Mouse (Mus musculus) intestine, embryonic 15.5 days (tissue): ENCODE results near the gene Phf1. TPM values are rescaled to one million over a fixed set of nuclear protein-coding genes. Genes with fewer than 3 reads are reported as not detected.

Experiments used
- ATAC-seq: fragments of 200-750 bp; cut with Nextera tagmentation; 2 replicates; pipeline ENCODE4 v1.8.0; 2017; ENCODE audit warnings: moderate TSS enrichment, moderate library complexity
- H3K27ac ChIP-seq: fragments of 300-500 bp; sonication (generic); 2 replicates; pipeline ENCODE4 v1.5.1; 2015; ENCODE audit warnings: mild to moderate bottlenecking, inconsistent platforms
- H3K27me3 ChIP-seq: fragments of 300-500 bp; sonication (generic); replicated peaks from 2 replicates; pipeline ENCODE4 v1.6.1; 2015; ENCODE audit warnings: inconsistent platforms
- H3K36me3 ChIP-seq: fragments of 300-500 bp; sonication (generic); 2 replicates; pipeline ENCODE4 v1.6.1; 2015; ENCODE audit warnings: inconsistent platforms
- H3K4me1 ChIP-seq: fragments of 300-500 bp; sonication (generic); replicated peaks from 2 replicates; pipeline ENCODE4 v1.6.1; 2015; ENCODE audit warnings: inconsistent platforms
- H3K4me2 ChIP-seq: fragments of 300-500 bp; sonication (generic); replicated peaks from 2 replicates; pipeline ENCODE4 v1.6.1; 2015; ENCODE audit warnings: mild to moderate bottlenecking, inconsistent platforms
- H3K4me3 ChIP-seq: fragments of 300-500 bp; sonication (generic); replicated peaks from 2 replicates; pipeline ENCODE4 v1.5.1; 2015; ENCODE audit warnings: inconsistent platforms
- H3K9ac ChIP-seq: fragments of 300-500 bp; sonication (generic); 2 replicates; pipeline ENCODE4 v1.6.1; 2015; ENCODE audit warnings: inconsistent platforms
- H3K9me3 ChIP-seq: fragments of 300-500 bp; sonication (generic); 2 replicates; pipeline ENCODE4 v1.6.1; 2016; ENCODE audit warnings: inconsistent platforms
- WGBS: fragments of 180-500 bp; shearing (Covaris S2); methylation state at CpG from one replicate; pipeline ENCODE4 v1.1.7; 2015; 5-methylcytosine and 5-hydroxymethylcytosine counted together
- polyA plus RNA-seq: library from polyadenylated mRNA; unstranded; fragments of >200 nt; fragmentation: Nextera tagmentation; extraction: Ambion mirVana; gene quantifications from 2 replicates; pipeline ENCODE4 v1.2.1, GENCODE M21; 2015

The Phf1 gene
- 6.6 and 6.9 TPM in 2 replicates for polyA plus RNA-seq

- H3K4me2 ChIP-seq, result peak within 1 kb of the TSS; percentile 95
- H3K9me3 ChIP-seq, result no peaks in the 10 kb centered on the region
- peak within 1 kb of the TSS; percentile 77 for H3K9ac ChIP-seq
- H3K4me3 ChIP-seq, result peak within 1 kb of the TSS; percentile 68
- peak within 1 kb of the TSS; percentile 75 for H3K27ac ChIP-seq
- under 1% methylated on average over 34 of the region's 43 CpGs for WGBS
- H3K4me1 ChIP-seq, result peaks cover 24% of the 10 kb centered on the region
- peaks cover 15% of the 10 kb centered on the region for H3K36me3 ChIP-seq
- H3K27me3 ChIP-seq, result no peaks in the 10 kb centered on the region
- peak; percentile 93 for ATAC-seq
Observed at GRCm38 (mm10) chr17:26932839-26933398, at the start of gene Phf1. Gene Phf1 (plus strand): TSS chr17:26933052.

- Histone ChIP-seq H3K27me3 (no peaks in the 10 kb centered on the region; the same call in 1 of the 2 replicates), H3K4me1 (peaks cover 16% of the 10 kb centered on the region), H3K9me3 (no peaks in the 10 kb centered on the region), H3K4me2 (no peak overlapping the region), H3K36me3 (no peaks in the 10 kb centered on the region), H3K27ac (no peak overlapping the region), H3K9ac (no peak overlapping the region), H3K4me3 (no peak overlapping the region)
- WGBS, result 69% methylated on average over 6 of the region's 6 CpGs
- no peak for ATAC-seq
Observed at GRCm38 (mm10) chr17:26883585-26883984, 49.3 kb upstream of the Phf1 start.

DNA sequence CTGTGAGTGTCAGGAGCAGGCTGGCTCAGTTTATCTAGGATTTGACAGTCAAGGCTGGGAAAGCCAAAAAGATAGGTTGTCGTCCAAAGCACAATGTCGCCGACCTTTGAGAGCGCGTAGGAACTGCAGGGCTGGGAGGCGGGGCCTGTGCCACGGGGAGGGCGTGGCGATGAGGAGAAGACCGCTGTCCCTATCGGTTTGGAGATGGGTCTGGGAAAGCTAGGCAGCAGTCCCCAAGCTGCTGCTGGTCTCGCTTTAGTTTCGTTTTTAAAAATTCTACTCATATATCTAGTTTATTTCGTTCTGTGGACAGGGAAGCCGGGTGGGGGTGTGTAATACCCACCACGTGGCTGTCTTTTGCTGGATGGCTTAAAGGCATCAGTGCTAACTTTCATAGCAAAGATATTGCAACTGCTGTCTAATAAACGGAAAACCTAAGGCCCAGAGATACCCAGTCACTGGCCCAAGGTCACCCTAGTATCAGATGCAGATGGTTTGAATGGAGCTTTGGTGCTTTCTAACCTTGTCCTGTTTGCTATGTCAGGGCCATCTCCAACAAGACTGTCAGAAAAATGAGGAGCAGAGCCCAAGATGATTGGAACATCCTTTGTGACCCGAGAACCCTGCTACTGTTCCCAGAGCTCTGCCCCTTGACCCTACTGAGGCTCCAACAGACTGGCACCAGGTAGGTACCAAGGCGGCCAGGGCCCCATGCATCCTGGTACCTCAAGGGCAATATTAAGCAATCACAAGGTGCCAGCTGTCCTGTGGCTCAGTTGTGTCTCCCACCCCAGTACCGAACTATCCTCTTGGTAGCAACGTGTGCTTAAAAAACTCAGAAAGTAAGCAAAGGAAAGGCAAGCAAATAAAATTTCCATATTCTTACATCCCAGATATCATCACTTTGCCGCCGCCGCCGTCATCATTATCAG lies 47.6 kb upstream of the Phf1 start:
- H3K4me1 ChIP-seq, result peaks cover 16% of the 10 kb centered on the region
- 18% methylated on average over 25 of the region's 25 CpGs for WGBS
- peak; percentile 85 for ATAC-seq
- H3K9me3 ChIP-seq, result no peaks in the 10 kb centered on the region
- peak overlapping the region; percentile 38 for H3K4me3 ChIP-seq
- H3K36me3 ChIP-seq, result no peaks in the 10 kb centered on the region
- H3K27me3 ChIP-seq, result no peaks in the 10 kb centered on the region; the same call in 1 of the 2 replicates
- no peak overlapping the region for H3K27ac ChIP-seq
- peak overlapping the region; percentile 38; the same call in 1 of the 2 replicates for H3K9ac ChIP-seq
- H3K4me2 ChIP-seq, result peak overlapping the region; percentile 68

- peak; percentile 85 for ATAC-seq
- Histone ChIP-seq H3K4me3 (peak overlapping the region; percentile 38), H3K9me3 (no peaks in the 10 kb centered on the region), H3K36me3 (no peaks in the 10 kb centered on the region), H3K27me3 (no peaks in the 10 kb centered on the region; the same call in 1 of the 2 replicates), H3K4me2 (peak overlapping the region; percentile 68), H3K4me1 (peaks cover 16% of the 10 kb centered on the region), H3K27ac (no peak overlapping the region), H3K9ac (no peak overlapping the region)
- 9% methylated on average over 30 of the region's 30 CpGs for WGBS
Observed at GRCm38 (mm10) chr17:26886047-26886749, 46.7 kb upstream of the Phf1 start.

DNA sequence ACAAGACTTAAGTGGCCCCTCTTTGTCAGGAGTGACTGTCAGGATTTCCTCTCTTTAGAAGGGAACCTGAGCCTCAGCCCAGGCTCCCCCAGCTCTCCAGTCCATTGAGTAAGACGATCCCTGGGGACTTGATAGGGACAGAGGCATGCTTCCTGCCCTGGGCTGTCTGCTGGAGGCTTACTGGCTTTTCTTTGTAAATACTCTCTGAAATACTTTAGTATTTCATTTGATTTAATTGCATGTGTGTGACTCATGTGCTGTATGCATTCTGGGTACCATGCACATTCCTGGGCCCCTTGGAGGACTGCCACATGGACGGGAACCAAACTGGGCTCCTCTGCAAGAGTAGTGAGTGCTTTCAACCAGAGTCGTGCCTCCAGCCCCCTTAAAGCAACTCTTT lies 44.9 kb upstream of the Phf1 start:
- ATAC-seq, result no peak
- WGBS, result 26% methylated on average over 3 of the region's 3 CpGs
- no peak overlapping the region for H3K9ac ChIP-seq
- H3K9me3 ChIP-seq, result no peaks in the 10 kb centered on the region
- H3K4me3 ChIP-seq, result no peak overlapping the region
- H3K4me2 ChIP-seq, result no peak overlapping the region
- H3K27me3 ChIP-seq, result no peaks in the 10 kb centered on the region; the same call in 1 of the 2 replicates
- no peak overlapping the region for H3K27ac ChIP-seq
- H3K36me3 ChIP-seq, result no peaks in the 10 kb centered on the region
- H3K4me1 ChIP-seq, result peaks cover 19% of the 10 kb centered on the region

DNA sequence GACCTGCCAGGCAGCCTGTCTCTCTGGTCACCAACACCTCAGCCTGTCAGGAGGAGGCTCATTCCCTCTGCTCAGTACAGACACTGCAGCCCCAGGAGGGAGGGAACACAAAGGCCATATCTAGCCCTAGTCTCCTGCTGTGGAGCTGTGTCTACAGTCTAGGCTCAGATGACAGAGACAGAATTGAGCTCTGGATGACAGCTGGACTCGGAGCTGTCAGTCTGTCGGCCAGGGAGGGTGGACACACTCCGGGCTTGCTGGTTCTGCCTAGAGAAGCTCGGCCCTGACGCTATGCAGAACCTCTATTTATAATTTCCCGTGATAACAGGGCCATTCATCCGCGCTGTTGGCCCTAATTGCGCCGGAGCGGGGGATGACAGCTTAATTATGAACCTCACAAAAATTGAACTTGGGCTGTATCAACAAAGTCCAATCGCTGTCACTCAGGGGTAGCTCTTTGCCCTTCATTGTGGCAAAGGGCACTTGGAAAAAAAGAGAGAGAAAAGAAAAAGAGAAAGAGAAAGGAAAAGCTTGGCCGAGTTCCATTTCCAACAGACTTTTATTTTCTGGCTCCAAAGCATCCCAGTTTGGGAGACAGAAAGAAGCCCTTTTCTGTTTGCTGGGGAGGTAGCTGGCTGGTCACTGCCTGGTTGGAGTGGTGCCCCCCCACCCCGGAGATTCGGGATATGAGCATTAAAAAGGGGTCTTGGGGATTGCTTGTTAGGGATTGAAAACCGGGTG lies 40.0 kb upstream of the Phf1 start:
- H3K9ac ChIP-seq, result no peak overlapping the region; the same call in 1 of the 2 replicates
- H3K36me3 ChIP-seq, result no peaks in the 10 kb centered on the region
- no peaks in the 10 kb centered on the region for H3K27me3 ChIP-seq
- no peaks in the 10 kb centered on the region for H3K9me3 ChIP-seq
- 38% methylated on average over 16 of the region's 16 CpGs for WGBS
- no peak overlapping the region for H3K27ac ChIP-seq
- 0 out of 2 replicates have a peak overlapping the region, but pooled peaks have one; percentile 9 for H3K4me2 ChIP-seq
- H3K4me1 ChIP-seq, result 0 out of 2 replicates have a peak, but pooled peaks cover 6% of the 10 kb centered on the region
- no peak overlapping the region for H3K4me3 ChIP-seq
- ATAC-seq, result no peak

DNA sequence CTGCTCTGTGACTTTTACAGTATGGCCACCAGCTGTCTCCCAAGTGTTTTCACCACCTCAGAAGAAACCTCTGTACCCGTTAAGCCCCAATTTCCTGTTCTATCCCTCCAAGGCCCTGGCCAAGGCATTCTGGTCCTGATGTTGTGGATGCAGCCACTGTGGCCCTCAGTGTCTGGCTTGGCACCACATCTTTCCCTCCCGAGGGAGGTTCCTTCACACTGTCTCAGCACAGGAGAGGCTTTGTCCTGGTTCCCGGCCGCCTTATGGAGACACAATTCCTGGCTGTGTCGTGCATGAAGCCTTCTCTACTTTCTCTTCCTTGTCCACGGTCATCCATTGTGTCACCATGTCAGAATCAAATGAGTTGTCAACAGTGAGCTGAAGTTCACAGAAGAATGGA lies 39.4 kb upstream of the Phf1 start:
- no peak overlapping the region for H3K9ac ChIP-seq
- no peak overlapping the region for H3K27ac ChIP-seq
- no peak overlapping the region for H3K4me2 ChIP-seq
- H3K27me3 ChIP-seq, result no peaks in the 10 kb centered on the region
- WGBS, result 70% methylated on average over 6 of the region's 6 CpGs
- no peak overlapping the region for H3K4me3 ChIP-seq
- H3K9me3 ChIP-seq, result no peaks in the 10 kb centered on the region
- H3K4me1 ChIP-seq, result 0 out of 2 replicates have a peak, but pooled peaks cover 6% of the 10 kb centered on the region
- no peaks in the 10 kb centered on the region for H3K36me3 ChIP-seq
- no peak for ATAC-seq

- no peaks in the 10 kb centered on the region for H3K36me3 ChIP-seq
- H3K4me1 ChIP-seq, result 0 out of 2 replicates have a peak, but pooled peaks cover 6% of the 10 kb centered on the region
- H3K27me3 ChIP-seq, result no peaks in the 10 kb centered on the region
- 76% methylated on average over 6 of the region's 6 CpGs for WGBS
- no peak overlapping the region for H3K4me2 ChIP-seq
- H3K4me3 ChIP-seq, result no peak overlapping the region
- no peak overlapping the region for H3K9ac ChIP-seq
- no peak overlapping the region for H3K27ac ChIP-seq
- no peaks in the 10 kb centered on the region for H3K9me3 ChIP-seq
- no peak for ATAC-seq
Observed at GRCm38 (mm10) chr17:26894342-26894741, 38.5 kb upstream of the Phf1 start.

- H3K4me2 ChIP-seq, result no peak overlapping the region
- 15% methylated on average over 10 of the region's 10 CpGs for WGBS
Observed at GRCm38 (mm10) chr17:26895578-26895977, 37.3 kb upstream of the Phf1 start.

DNA sequence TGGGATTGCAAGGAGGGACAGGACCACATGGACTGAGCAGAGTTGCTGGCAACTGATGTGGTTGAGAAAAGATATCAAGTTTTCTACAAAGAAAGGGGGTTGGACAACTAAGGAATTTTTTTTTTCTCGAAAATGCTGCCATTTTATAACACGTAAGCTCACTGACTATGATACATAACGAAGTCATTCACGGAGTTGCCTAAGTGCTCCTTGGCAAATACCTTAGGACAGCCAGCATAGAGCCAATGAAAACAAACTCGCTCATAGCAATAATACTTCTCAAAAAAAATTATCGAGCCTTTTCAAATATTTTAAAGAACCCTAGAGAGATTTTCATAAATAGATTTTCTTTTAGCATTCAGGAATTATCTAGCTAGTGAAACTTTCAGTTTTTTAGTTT lies 31.9 kb upstream of the Phf1 start:
- Histone ChIP-seq H3K4me3 (no peak overlapping the region), H3K4me1 (no peaks in the 10 kb centered on the region), H3K27me3 (no peaks in the 10 kb centered on the region), H3K27ac (no peak overlapping the region), H3K9me3 (no peaks in the 10 kb centered on the region), H3K4me2 (no peak overlapping the region), H3K9ac (no peak overlapping the region), H3K36me3 (no peaks in the 10 kb centered on the region)
- ATAC-seq, result no peak
- 81% methylated on average over 6 of the region's 6 CpGs for WGBS

More at GRCm38 (mm10) chr17:26895578-26895977, 37.3 kb upstream of the Phf1 start:
- H3K27me3 ChIP-seq, result no peaks in the 10 kb centered on the region
- 0 out of 2 replicates have a peak, but pooled peaks cover 6% of the 10 kb centered on the region for H3K4me1 ChIP-seq
- H3K27ac ChIP-seq, result no peak overlapping the region
- H3K36me3 ChIP-seq, result no peaks in the 10 kb centered on the region
- no peak overlapping the region for H3K9ac ChIP-seq
- no peak overlapping the region for H3K4me3 ChIP-seq
- no peak for ATAC-seq
- no peaks in the 10 kb centered on the region for H3K9me3 ChIP-seq

DNA sequence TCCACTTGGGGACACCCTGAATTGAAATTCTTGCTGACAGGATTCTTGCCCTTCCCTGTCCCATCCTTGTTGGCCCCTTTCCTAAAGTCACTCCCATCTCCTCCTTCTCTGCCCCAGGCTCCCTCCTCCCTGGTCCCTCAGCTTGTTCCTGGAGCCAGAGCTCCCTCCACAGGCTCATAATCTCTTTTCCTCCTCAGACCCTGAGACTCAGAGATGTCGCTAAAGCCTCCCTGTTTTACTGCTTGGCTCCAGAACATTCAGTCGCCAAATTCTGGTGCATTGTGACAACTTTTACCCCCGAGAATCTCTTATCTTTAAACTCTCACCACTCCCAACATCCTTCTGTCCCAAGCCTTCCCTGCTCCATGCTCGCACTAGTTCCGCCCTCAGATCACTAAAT lies 28.5 kb upstream of the Phf1 start:
- Histone ChIP-seq H3K4me2 (no peak overlapping the region), H3K9ac (no peak overlapping the region), H3K36me3 (no peaks in the 10 kb centered on the region), H3K27me3 (no peaks in the 10 kb centered on the region), H3K4me1 (no peaks in the 10 kb centered on the region), H3K9me3 (no peaks in the 10 kb centered on the region), H3K27ac (no peak overlapping the region), H3K4me3 (no peak overlapping the region)
- no peak for ATAC-seq
- WGBS, result 59% methylated on average over 5 of the region's 5 CpGs
